Mouse (Mus musculus) kidney, adult 9 months (tissue): ENCODE results near the gene Kcna7.
A peak's percentile ranks its signal among the peaks of the same experiment; 100 is the strongest.
"Not testable (repeated sequence)": the region's sequence is repeated elsewhere in the genome, so short reads cannot be mapped to it uniquely, and the experiment has no call there.

Experiments used
- DNase-seq: peaks from one replicate; pipeline ENCODE4 v3.0.0; 2022

The Kcna7 gene

GRCm38 (mm10) chr7:45395578-45396336, 9.7 kb upstream of the Kcna7 start, which contains the start of gene Snrnp70:
Snrnp70 (minus strand) TSS chr7:45395742.
- DNase-seq = peak; percentile 100

GRCm38 (mm10) chr7:45396337-45396775, 9.1 kb upstream of the Kcna7 start:
- DNase-seq = not testable (repeated sequence)

GRCm38 (mm10) chr7:45396787-45397186, 8.7 kb upstream of the Kcna7 start:
- DNase-seq = no peak

GRCm38 (mm10) chr7:45401521-45402085, 3.9 kb upstream of the Kcna7 start:
- DNase-seq = no peak

- peak; percentile 86 for DNase-seq
Measured at GRCm38 (mm10) chr7:45403532-45404261, 1.8 kb upstream of the Kcna7 start.

GRCm38 (mm10) chr7:45406157-45407156, 1.0 kb downstream of the Kcna7 start:
- no peak for DNase-seq

GRCm38 (mm10) chr7:45407836-45408235, 2.4 kb downstream of the Kcna7 start:
- DNase-seq = no peak

- no peak for DNase-seq
Measured at GRCm38 (mm10) chr7:45408351-45408750, 2.9 kb downstream of the Kcna7 start.

GRCm38 (mm10) chr7:45408949-45409348, 3.5 kb downstream of the Kcna7 start:
- no peak for DNase-seq

- DNase-seq = no peak
Measured at GRCm38 (mm10) chr7:45409497-45410163, 4.2 kb downstream of the Kcna7 start.

GRCm38 (mm10) chr7:45412421-45412820, 7.0 kb downstream of the Kcna7 start:
- DNase-seq = no peak

- DNase-seq = no peak
Measured at GRCm38 (mm10) chr7:45413113-45413863, 7.8 kb downstream of the Kcna7 start, which contains the start of gene Ntf5. Ntf5 (plus strand) TSS chr7:45413695.

- DNase-seq = no peak
Measured at GRCm38 (mm10) chr7:45413864-45414739, 8.6 kb downstream of the Kcna7 start.

GRCm38 (mm10) chr7:45414740-45415224, 9.3 kb downstream of the Kcna7 start:
- DNase-seq = no peak

GRCm38 (mm10) chr7:45415636-45416035, 10.2 kb downstream of the Kcna7 start:
- no peak for DNase-seq

GRCm38 (mm10) chr7:45417962-45418492, 12.6 kb downstream of the Kcna7 start:
- no peak for DNase-seq

- no peak for DNase-seq
Measured at GRCm38 (mm10) chr7:45419859-45420614, 14.6 kb downstream of the Kcna7 start.

GRCm38 (mm10) chr7:45420615-45420919, 15.1 kb downstream of the Kcna7 start, which contains the start of gene Lhb:
Lhb (plus strand) TSS chr7:45420820.
- no peak for DNase-seq

- no peak for DNase-seq
Measured at GRCm38 (mm10) chr7:45421194-45421593, 15.7 kb downstream of the Kcna7 start.
